Mouse (Mus musculus) MN1 (cell line): Measurements from ENCODE around the gene Esam.

Experiments
- DNase-seq: peaks from one replicate; pipeline ENCODE4 v3.0.0-alpha.2; 2016; ENCODE audit warnings: low spot score

Gene Esam

DNA sequence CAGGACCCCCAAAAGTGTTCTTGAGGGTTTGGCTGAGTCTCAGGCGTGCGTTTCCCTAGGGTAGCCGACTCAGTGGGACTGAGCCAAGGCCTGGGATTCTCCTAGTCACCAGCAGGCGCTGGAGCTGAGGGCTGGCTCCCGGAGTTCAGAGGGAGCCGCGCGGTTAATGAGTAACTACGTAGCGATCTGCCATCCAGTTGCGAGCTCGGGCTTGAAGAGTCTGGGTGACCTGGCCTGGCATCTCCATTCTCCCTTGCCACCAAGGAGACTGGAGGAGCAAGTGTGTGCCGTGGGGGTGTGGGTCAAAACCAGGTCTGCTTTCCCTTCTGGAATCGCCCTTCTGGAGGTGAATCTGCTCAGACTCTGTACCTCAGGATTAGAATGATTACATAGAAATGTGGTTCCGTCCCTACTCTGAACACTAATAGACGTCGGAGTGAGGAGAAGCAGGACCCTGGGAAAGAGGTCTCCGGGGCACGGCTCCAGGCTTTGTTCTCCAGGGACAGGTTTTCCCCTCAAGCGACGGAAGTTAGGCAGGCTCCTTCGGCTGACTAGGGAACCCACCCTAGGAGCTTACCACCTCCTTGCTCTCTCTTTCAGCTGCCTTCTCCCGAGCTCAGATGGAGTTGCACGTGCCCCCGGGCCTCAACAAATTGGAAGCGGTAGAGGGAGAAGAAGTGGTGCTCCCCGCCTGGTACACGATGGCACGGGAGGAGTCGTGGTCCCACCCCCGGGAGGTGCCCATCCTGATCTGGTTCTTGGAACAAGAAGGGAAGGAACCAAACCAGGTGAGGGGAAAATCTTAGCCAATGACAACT is 3.2 kb downstream of the Esam start:
- peak; percentile 71 for DNase-seq

DNA sequence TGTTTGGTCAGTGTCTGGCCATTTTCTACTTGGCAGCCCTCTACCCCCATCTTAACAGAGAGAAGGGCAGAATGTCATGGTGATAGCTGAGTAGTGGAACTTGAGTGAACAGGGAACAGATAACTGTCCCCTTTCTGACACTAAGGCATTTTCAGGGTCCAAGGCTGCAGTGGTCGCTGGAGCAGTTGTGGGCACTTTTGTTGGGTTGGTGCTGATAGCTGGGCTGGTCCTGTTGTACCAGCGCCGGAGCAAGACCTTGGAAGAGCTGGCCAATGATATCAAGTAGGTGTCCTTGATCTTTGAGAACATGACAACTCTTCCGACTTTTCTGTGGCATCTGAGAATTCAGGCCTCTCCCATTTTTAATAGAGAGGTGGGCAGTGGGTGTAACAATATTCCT is 9.0 kb downstream of the Esam start:
- no peak for DNase-seq

DNA sequence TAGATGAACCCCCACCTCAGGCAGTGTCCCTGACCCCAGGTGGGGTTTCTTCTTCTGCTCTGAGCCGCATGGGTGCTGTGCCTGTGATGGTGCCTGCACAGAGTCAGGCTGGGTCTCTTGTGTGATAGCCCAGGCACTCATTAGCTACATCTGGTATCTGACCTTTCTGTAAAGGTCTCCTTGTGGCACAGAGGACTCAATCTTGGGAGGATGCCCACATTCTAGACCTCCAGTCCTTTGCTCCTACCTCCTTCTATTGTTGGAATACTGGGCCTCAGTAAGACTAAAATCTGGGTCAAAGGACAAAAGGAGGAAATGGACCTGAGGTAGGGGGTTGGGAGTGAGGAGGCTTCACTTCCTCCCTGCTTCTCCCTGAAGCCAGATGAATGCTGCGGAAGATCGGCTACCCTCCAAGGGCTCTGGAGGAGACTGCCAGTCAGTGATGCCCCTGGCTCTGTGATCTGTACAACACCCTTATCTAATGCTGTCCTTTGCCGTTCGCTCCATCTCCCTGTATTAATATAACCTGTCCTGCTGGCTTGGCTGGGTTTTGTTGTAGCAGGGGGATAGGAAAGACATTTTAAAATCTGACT is 9.9 kb downstream of the Esam start:
- DNase-seq, result no peak

DNA sequence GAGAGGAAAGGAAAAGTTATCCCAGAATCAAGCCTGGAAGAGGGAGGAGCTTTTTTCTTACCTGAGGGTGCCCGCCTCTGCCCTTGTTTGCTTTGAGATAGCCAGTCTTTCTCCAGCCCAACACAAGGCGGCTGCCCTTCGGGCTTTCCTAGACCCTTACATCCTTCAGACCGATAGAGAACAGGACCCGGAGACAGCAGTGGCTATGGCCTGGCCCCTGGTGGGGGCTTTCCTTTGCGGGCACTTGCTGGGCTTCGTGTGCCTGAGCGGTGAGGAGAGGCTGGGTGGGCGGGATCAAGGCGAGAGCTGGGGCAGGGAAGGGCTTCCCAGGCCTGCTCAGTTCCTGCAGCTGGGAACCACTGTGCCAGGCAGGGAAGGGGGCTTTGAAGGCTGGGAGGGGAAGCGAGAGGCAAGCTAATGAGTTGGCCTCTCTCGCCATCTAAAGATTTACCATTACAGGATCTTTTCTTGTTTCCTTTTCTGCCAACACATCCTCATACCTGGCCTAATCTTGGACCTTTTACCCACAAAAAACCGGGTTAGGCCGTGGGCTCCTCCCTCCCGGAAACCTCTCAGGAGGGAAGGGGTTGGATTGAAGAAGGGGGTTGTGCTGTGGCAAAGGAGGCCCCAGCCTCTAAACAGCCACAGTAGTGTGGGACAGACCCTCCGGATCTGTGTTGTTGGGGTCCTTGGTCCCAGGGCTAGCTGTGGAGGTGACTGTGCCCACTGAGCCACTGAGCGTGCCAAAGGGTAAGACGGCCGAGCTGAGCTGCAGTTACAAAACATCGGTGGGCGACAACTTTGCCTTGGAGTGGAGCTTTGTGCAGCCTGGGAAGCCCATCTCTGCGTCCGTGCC is 11.5 kb downstream of the Esam start, which contains the start of gene Vsig2:
Gene Vsig2 (plus strand): TSS at position 86 of the 856 bp plus-strand sequence.
- no peak for DNase-seq

DNA sequence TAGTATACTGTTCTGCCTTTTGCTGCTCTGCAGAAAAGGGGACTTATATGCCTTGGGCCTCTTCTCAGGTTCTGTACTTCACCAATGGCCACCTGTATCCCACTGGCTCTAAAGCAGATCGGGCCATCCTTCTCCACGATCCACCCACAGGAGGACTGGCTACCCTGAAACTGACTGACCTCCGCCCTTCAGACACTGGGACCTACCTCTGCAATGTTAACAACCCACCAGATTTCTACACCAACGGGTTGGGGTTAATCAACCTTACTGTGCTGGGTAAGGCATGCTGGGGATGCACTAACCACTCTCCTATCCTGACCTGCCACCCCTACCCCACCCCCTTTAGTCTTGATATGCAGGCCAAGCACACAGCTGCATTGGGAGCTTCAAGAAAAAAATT is 12.3 kb downstream of the Esam start:
- no peak for DNase-seq

DNA sequence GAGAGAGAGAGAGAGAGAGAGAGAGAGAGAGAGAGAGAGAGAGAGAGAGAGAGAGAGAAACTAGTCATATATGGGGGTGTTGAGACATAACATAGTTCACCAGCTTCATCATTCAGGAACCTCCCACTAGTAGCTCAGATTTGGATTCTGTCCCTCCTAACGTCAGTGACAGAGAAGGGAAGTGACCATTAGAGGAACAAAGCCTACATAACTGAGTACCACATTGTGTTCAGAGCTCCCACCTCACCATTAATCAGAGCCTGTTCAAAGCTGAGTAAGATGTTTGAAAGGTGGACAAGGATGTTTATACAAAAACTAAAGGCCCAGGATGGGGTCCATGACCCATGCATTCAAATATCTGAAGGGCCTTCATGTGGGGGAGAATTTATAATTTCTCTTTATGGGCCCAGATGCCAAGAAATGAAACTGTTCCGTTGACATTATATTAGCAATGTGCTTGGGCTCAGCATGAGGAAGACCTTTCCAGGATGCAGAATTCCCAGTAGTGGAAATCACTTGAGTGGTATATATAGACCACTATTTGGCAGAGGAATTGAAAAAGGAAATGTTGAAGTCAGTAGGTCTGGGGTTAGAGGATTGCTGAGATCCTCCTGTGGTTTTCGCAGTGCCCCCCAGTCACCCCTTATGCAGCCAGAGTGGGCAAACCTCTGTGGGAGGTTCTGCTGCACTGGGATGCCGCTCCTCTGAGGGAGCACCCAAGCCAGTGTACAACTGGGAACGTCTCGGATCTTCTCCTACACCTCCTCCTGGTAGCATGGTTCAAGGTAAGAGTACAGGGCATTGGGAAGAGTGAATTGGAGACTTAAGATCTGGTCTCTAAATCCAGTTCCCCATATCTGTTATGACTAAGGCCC is 13.1 kb downstream of the Esam start:
- DNase-seq, result no peak

DNA sequence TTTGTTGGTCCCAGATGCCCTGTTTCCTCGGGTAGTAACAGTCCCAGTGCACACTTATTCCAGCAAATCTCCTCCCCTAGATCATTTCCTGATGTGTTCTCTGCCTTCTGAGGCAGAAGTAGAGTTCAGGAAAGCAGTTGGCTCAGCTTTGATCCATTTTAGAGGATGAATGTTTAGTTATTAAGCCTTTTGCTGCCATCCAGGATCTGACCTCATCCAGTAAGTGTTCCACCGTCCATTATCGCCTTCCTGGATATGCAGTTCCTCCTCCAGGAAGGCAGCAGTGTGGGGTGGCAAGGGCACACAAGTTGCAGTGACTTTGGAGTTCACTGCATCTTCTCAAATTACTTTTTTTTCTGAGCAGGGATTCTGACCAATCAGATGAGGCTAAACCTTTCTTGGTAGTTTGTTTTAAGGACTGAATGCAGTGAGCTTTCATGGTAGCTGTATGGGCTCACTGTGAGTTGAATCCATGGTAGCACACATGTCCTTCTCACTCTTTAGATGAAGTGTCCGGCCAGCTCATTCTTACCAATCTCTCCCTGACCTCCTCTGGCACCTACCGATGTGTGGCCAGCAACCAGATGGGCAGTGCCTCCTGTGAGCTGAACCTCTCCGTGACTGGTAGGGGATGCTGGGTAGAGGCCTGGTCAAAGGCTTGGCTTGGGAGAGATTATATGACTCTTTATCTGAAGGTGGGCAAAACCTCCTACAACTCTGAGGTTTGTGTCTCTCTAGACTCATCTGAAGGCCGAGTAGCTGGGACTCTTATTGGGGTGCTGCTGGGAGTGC is 14.2 kb downstream of the Esam start:
- DNase-seq, result no peak

DNA sequence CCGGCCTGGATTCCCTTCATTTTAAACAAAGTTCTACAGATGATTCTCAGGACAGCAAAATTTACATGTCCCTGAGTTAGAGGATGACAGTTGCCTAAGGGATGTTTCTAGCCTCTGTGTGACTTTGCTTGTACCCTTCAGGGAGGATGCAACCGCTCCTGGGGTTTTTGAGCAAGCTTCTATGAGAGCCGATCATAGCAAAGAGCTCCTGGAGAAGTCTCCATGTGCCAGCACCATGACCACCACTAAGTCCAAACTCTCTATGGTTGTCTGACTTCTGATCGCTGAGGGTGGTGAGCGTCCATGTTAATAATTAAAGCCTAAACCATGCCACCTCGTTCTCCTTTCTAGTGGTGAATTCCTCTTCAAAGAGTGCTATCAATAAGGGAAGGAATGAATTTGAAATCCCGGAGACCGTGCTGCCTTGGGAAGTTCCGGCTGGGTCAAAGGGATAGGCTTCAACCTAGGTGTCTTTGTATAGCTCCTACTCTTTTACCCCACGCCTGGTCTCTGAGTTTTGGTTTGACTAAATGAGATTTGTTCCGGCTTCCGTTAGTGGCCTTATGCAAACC is 16.1 kb downstream of the Esam start:
- no peak for DNase-seq

DNA sequence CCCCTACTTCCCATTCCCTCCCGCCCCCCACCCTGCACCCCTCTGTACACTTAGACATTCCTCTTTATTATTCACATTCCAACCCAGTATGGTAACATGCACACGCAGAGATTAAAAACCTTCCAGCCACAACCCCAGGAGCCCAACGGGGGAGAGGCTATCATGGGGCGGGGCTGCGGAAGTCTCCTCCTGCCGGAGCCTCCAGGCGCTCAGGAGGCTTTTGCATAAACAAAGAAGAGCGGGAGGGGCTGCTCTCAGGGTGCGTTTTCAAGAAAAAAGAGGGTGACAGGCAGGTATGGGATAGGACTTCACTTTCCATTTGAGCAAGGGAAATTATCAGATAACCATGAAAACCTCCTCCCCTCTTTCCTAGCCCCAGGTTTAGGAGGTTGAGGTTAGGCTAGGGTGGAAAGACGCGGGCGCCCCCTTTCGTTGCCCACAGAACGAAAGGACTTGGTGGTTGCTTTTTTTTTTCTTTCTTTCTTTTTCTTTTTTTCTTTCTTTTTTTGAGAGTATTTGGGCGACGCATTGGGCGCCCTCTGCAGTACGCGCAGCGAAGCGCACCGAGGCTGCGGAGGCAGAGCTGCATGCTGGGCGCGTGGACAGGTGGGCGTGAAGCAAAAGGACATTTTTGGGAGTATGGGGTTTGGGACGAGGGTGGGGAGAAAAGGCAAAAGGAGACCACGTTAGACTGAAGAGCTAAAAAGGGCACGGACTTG is 16.7 kb downstream of the Esam start:
- DNase-seq, result no peak

DNA sequence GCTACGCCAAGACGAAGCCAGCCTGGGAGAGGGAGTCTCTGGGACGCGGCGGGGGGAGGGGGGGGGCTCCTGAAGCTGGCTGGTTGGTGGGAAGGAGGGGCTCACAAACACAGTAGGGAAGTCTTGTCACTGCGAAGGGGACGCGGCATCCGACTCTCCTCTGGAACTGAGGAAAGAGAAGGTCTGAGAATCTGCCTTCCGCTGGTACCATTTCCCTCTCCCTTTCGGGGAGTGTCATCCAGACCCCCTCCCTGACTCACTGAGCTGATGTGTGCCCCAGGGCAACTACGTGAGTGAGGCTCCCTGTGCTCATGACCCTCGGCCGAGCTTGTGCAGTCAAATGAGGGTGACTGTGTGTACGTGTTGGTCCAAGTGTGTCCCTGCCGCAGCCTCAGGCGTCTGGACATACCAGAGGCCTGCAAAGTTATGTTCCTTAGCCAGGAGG is 17.3 kb downstream of the Esam start:
- DNase-seq, result no peak

DNA sequence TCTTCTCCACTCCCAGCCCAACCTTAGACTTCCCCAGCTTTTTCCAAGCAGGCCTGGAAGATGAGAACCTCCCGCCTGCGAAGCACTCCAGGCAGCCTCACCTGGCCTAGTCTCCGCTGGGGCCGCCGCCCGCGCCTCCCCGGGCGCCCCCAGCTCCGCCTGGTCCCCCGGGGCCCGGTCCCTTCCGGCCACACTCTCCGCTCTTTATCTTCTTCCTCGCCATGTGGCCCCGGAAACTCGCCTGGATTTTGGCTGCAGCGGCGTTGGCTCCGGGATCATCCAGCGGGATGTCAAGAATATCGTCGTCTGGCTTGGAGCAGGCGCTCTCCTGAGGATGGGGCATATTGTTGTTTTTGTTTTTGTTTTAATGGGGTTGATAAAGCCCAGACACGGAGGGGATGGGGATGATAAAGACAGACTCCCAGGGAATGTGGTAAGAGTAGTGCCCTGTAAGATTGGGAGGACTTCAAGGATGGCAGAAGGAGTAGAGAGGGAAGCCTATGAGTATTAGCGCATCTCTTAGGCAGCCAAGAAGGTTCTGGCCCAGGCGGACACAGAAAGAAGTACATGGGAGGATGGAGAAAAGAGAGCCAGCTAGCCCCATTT is 18.1 kb downstream of the Esam start:
- no peak for DNase-seq

DNA sequence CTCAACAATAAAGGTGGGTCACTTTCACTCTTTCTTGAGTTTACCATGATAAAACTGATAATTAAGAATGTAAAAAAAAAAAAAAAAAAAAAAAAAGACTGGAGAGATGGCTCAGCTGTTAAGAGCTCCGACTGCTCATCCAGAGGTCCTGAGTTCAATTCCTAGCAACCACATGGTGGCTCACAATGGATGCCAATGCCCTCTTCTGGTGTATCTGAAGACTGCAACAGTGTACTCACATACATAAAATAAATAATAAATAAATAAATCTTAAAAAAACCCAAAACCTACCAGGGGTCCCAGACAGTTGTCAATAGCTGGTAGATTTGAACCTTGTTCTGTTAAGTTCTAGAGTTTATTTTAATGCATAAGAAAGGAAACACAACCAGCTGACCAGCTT is 19.0 kb downstream of the Esam start:
- no peak for DNase-seq

DNA sequence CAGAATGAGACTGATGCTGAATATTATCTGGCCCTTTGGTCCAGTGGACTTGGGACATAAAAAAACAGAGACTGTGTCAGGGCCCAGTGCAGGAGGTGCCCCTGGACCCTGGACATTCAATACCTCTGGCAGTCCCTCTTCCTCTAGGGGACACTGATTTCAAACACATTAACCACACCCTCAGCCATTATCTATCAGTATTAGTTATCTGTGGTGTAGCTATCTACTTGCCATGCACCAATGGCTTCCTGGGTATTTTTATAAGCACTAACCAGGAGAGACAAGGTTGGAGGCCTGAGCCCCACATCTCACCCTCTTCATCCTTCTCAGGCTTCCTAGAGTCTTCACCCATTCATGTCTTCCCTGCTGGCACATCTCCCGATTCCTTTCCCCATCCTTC is 22.6 kb downstream of the Esam start:
- DNase-seq, result no peak

DNA sequence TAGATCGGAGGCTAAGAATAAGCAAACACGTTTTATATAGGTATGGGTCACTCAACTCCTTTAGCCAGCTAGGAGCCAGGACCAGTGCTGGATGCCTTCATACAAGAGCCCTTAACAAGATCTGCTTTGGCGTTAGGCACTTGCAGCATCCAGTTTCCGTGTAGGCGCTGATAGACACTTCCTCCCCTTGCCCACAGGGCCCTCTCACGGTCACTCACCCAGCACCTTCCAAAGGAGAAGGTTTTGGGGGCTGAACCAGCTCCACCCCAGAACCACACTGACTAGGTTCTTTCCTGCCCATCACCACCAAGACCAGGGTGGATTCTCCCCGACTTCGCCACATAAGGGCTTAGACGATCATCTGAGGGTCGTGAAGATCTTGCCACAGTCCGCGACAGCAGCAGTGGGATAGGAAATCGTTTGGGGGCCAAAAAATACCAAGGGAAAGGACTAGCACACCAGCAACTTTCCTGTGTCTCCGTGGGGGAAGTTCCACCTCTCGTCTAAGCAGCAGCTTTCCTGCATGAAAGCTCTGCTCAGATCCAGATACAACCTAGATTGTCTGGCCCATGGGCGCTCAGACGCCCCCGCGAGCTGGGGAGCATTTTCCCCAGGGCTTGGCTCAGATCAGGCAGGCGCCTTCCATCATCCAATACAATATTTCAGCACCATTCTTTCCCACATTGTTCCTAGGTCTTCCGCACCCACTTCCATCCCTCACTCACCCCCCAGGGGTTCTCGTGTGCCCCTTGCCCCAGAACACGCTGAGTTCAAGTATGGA is 24.1 kb downstream of the Esam start:
- no peak for DNase-seq

DNA sequence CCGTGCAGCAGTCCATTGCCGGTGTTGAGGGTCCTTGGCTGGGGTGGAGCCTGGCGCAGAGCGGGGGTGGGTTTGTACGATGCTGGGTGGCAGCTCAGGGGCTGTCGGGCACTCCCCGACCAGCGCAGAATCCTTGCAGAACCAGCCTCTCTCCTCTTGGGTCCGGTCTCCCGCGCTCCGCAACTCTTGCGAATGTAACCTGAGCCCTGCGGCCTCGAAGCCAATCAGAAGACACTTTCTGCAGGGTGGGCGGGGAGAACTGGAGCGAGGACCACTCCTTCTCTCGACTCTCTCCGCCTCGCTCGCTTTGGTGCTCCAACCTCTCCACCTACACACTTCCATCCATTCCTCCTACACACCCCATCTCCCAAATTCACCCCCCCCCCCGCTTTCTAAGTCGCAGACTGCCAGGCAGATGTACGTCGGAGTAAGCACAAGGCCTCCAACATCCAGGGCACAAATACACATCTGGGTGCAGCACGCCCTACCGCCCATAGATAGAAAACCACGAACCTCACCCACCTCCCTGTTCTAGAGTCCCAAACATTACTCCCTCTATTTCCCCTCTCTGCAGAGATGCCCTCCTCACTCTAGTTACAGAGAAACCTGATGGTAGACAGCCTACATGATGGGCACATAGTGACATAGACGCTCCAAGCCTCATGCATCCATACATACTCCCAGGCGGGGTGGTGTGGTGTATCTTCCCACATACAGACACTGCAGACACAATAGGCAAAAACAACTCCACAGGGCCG is 24.8 kb downstream of the Esam start, which contains the start of gene Nrgn:
Gene Nrgn (minus strand): TSS at position 369 of the 758 bp plus-strand sequence.
- peak; percentile 46 for DNase-seq

DNA sequence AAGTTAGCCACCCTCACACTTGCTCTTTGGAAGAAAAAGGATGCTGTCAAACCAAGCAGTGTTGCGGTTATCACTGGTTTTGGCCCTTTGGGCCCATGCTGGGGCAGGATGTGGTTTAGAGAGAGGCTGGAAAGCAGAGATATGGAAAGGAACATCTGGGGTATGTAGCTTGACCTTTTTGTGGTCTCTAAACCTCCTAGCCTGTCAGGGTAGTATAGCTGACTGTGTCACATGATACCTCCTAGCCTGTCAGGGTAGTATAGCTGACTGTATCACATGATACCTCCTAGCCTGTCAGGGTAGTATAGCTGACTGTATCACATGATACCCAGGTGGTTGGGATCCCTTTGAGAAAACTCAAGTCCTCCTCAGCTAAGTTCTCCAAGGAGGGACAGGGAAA is 26.4 kb downstream of the Esam start:
- no peak for DNase-seq

DNA sequence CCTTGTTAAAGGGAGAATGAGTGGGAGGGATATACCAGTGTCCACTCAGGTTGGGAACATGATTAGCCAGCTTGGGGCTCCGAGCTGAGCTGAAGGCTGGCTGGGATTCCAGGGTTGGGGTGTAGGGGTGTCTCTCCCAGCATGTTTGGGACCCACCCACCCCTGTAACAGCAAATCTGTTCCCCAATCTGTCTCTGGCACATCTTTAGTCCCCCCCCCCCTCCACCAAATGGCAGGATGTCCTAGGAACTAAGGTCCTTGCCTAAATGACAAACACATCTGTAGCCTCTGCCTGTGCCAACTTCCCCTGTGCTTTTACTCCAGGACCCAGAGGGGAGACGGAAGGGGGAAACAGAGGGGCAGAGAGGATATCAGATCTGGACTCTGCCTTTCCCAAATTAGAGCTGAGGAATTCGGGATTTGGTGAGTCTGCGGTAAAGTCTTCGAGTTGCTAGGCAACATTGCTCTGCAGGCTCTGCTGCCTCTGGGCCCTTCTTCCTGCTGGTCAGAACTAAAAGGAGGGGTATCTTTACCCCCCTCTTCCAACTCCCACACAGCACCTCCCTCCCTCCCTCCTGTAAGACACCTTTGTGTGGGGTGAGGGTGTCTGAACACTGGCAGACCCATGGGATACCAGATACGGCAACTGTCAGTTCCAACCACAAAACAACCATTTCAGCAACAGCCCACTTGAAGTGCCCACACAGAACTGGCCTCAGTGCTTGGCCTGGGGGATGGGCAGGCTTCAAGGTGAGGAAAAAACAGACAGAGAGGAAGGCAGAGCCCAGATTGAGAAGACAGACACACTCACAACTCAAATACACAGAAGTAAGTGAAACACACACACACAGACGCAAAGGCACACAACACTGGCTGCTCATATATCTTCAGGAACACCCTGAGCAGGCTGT is 27.2 kb downstream of the Esam start, which contains the start of gene Siae:
Gene Siae (plus strand): TSS at position 861 of the 911 bp plus-strand sequence.
- no peak for DNase-seq
